Mouse (Mus musculus): ENCODE results near the gene Mbd3. TPM values are rescaled to one million over a fixed set of nuclear protein-coding genes. Genes with fewer than 3 reads are reported as not detected.
A peak's percentile ranks its signal among the peaks of the same experiment; 100 is the strongest.

The Mbd3 gene
- polyA plus RNA-seq, 1 experiment = 290 TPM

- Histone ChIP-seq H3K4me1 (replicated peaks; ENCODE audit: control insufficient read depth, insufficient read depth, low read length) (peaks cover 21% of the 10 kb centered on the region), H3K36me3 (ENCODE audit: control insufficient read depth, insufficient read depth, low read length) (peaks cover 37% of the 10 kb centered on the region), H3K27ac (ENCODE audit: control insufficient read depth, insufficient read depth, low read length) (no peak overlapping the region), H3K27me3 (ENCODE audit: control insufficient read depth, insufficient read depth, low read length) (no peaks in the 10 kb centered on the region), H3K4me3 (ENCODE audit: control insufficient read depth, insufficient read depth, low read length) (no peak overlapping the region)
- TF ChIP-seq POLR2A (IDR thresholded peaks at IDR 0.05; ENCODE audit: control insufficient read depth, extremely low read depth, insufficient read depth, low read length, poor library complexity) (no peak), CTCF (IDR thresholded peaks at IDR 0.05; ENCODE audit: borderline replicate concordance, control insufficient read depth, extremely low read depth, insufficient read depth, low read length, poor library complexity) (no peak)
- no peak for DNase-seq
- 95% methylated on average over 8 of the region's 8 CpGs for WGBS
Observed at GRCm38 (mm10) chr10:80429800-80430199, 30.4 kb upstream of the Mbd3 start.

- WGBS = 93% methylated on average over 3 of the region's 3 CpGs
- TF ChIP-seq POLR2A (IDR thresholded peaks at IDR 0.05; ENCODE audit: control insufficient read depth, extremely low read depth, insufficient read depth, low read length, poor library complexity) = no peak
- no peak for TF ChIP-seq CTCF (IDR thresholded peaks at IDR 0.05; ENCODE audit: borderline replicate concordance, control insufficient read depth, extremely low read depth, insufficient read depth, low read length, poor library complexity)
- Histone ChIP-seq H3K27me3 (ENCODE audit: control insufficient read depth, insufficient read depth, low read length) (no peaks in the 10 kb centered on the region), H3K27ac (ENCODE audit: control insufficient read depth, insufficient read depth, low read length) (no peak overlapping the region), H3K4me1 (replicated peaks; ENCODE audit: control insufficient read depth, insufficient read depth, low read length) (no peaks in the 10 kb centered on the region), H3K36me3 (ENCODE audit: control insufficient read depth, insufficient read depth, low read length) (peaks cover 54% of the 10 kb centered on the region), H3K4me3 (ENCODE audit: control insufficient read depth, insufficient read depth, low read length) (no peak overlapping the region)
- DNase-seq = no peak
Observed at GRCm38 (mm10) chr10:80425041-80425440, 25.7 kb upstream of the Mbd3 start.

GRCm38 (mm10) chr10:80423562-80423961 is 24.2 kb upstream of the Mbd3 start:
- no peak for TF ChIP-seq POLR2A (IDR thresholded peaks at IDR 0.05; ENCODE audit: control insufficient read depth, extremely low read depth, insufficient read depth, low read length, poor library complexity)
- no peak for TF ChIP-seq CTCF (IDR thresholded peaks at IDR 0.05; ENCODE audit: borderline replicate concordance, control insufficient read depth, extremely low read depth, insufficient read depth, low read length, poor library complexity)
- Histone ChIP-seq H3K4me3 (ENCODE audit: control insufficient read depth, insufficient read depth, low read length) (no peak overlapping the region), H3K27me3 (ENCODE audit: control insufficient read depth, insufficient read depth, low read length) (no peaks in the 10 kb centered on the region), H3K36me3 (ENCODE audit: control insufficient read depth, insufficient read depth, low read length) (peaks cover 61% of the 10 kb centered on the region), H3K27ac (ENCODE audit: control insufficient read depth, insufficient read depth, low read length) (no peak overlapping the region), H3K4me1 (replicated peaks; ENCODE audit: control insufficient read depth, insufficient read depth, low read length) (no peaks in the 10 kb centered on the region)
- DNase-seq = peak; percentile 40
- 77% methylated on average over 4 of the region's 4 CpGs for WGBS

- WGBS = 95% methylated on average over 9 of the region's 9 CpGs
- no peak for TF ChIP-seq CTCF (IDR thresholded peaks at IDR 0.05; ENCODE audit: borderline replicate concordance, control insufficient read depth, extremely low read depth, insufficient read depth, low read length, poor library complexity)
- TF ChIP-seq POLR2A (IDR thresholded peaks at IDR 0.05; ENCODE audit: control insufficient read depth, extremely low read depth, insufficient read depth, low read length, poor library complexity) = no peak
- Histone ChIP-seq H3K27ac (ENCODE audit: control insufficient read depth, insufficient read depth, low read length) (no peak overlapping the region), H3K36me3 (ENCODE audit: control insufficient read depth, insufficient read depth, low read length) (peaks cover 68% of the 10 kb centered on the region), H3K27me3 (ENCODE audit: control insufficient read depth, insufficient read depth, low read length) (no peaks in the 10 kb centered on the region), H3K4me1 (replicated peaks; ENCODE audit: control insufficient read depth, insufficient read depth, low read length) (no peaks in the 10 kb centered on the region), H3K4me3 (ENCODE audit: control insufficient read depth, insufficient read depth, low read length) (no peak overlapping the region)
- no peak for DNase-seq
Observed at GRCm38 (mm10) chr10:80421651-80422472, 22.5 kb upstream of the Mbd3 start.

GRCm38 (mm10) chr10:80421208-80421607 is 21.9 kb upstream of the Mbd3 start:
- Histone ChIP-seq H3K4me3 (ENCODE audit: control insufficient read depth, insufficient read depth, low read length) (no peak overlapping the region), H3K27ac (ENCODE audit: control insufficient read depth, insufficient read depth, low read length) (no peak overlapping the region), H3K36me3 (ENCODE audit: control insufficient read depth, insufficient read depth, low read length) (peaks cover 66% of the 10 kb centered on the region), H3K4me1 (replicated peaks; ENCODE audit: control insufficient read depth, insufficient read depth, low read length) (no peaks in the 10 kb centered on the region), H3K27me3 (ENCODE audit: control insufficient read depth, insufficient read depth, low read length) (no peaks in the 10 kb centered on the region)
- TF ChIP-seq CTCF (IDR thresholded peaks at IDR 0.05; ENCODE audit: borderline replicate concordance, control insufficient read depth, extremely low read depth, insufficient read depth, low read length, poor library complexity) = no peak
- no peak for TF ChIP-seq POLR2A (IDR thresholded peaks at IDR 0.05; ENCODE audit: control insufficient read depth, extremely low read depth, insufficient read depth, low read length, poor library complexity)
- DNase-seq = no peak
- WGBS = 98% methylated on average over 8 of the region's 8 CpGs

GRCm38 (mm10) chr10:80420729-80421128 is 21.4 kb upstream of the Mbd3 start:
- WGBS = 97% methylated on average over 10 of the region's 10 CpGs
- H3K4me1 ChIP-seq (replicated peaks; ENCODE audit: control insufficient read depth, insufficient read depth, low read length) = no peaks in the 10 kb centered on the region
- no peak overlapping the region for H3K4me3 ChIP-seq (ENCODE audit: control insufficient read depth, insufficient read depth, low read length)
- no peak for DNase-seq
- H3K27ac ChIP-seq (ENCODE audit: control insufficient read depth, insufficient read depth, low read length) = no peak overlapping the region
- no peaks in the 10 kb centered on the region for H3K27me3 ChIP-seq (ENCODE audit: control insufficient read depth, insufficient read depth, low read length)
- TF ChIP-seq POLR2A (IDR thresholded peaks at IDR 0.05; ENCODE audit: control insufficient read depth, extremely low read depth, insufficient read depth, low read length, poor library complexity) = no peak
- no peak for TF ChIP-seq CTCF (IDR thresholded peaks at IDR 0.05; ENCODE audit: borderline replicate concordance, control insufficient read depth, extremely low read depth, insufficient read depth, low read length, poor library complexity)
- peaks cover 66% of the 10 kb centered on the region for H3K36me3 ChIP-seq (ENCODE audit: control insufficient read depth, insufficient read depth, low read length)

All from thymus, adult 2 months (tissue).